Mouse (Mus musculus) liver, adult 2 months (tissue): ENCODE results near the gene Zcchc17.

Experiments
- CTCF ChIP-seq: fragments of 200-500 bp; IDR thresholded peaks from 2 replicates; pipeline ENCODE4 v1.5.1; 2011; ENCODE audit warnings: low read depth, low read length, control low read depth
- POLR2A ChIP-seq: fragments of 200-500 bp; IDR thresholded peaks from 2 replicates; pipeline ENCODE4 v1.6.1; 2011; ENCODE audit warnings: low read length, control low read depth; ENCODE audit not compliant: insufficient read depth; ENCODE audit errors: extremely low read depth

- TF ChIP-seq CTCF (peak; percentile 95), POLR2A (no peak)
These were observed 67.5 kb downstream of the Zcchc17 start for GRCm38 (mm10) chr4:130292271-130292670.
